Mouse (Mus musculus) testis, adult 2 months (tissue): ENCODE measurements around the gene Pja2.

Experiments used
- CTCF ChIP-seq: fragments of 200-500 bp; IDR thresholded peaks from 2 replicates; pipeline ENCODE4 v1.5.1; 2012; ENCODE audit warnings: low read depth, mild to moderate bottlenecking, inconsistent platforms, low read length, moderate library complexity; ENCODE audit not compliant: control insufficient read depth, insufficient read depth, insufficient replicate concordance
- POLR2A ChIP-seq: fragments of 200-500 bp; IDR thresholded peaks from 2 replicates; pipeline ENCODE4 v1.6.1; 2012; ENCODE audit warnings: low read depth, mild to moderate bottlenecking, inconsistent platforms, low read length, moderate library complexity; ENCODE audit not compliant: control insufficient read depth

GRCm38 (mm10) chr17:64331898-64332769, at the start of gene Pja2:
- TF ChIP-seq CTCF: no peak
- peak; percentile 69 for TF ChIP-seq POLR2A
